In the genomic region with DNA sequence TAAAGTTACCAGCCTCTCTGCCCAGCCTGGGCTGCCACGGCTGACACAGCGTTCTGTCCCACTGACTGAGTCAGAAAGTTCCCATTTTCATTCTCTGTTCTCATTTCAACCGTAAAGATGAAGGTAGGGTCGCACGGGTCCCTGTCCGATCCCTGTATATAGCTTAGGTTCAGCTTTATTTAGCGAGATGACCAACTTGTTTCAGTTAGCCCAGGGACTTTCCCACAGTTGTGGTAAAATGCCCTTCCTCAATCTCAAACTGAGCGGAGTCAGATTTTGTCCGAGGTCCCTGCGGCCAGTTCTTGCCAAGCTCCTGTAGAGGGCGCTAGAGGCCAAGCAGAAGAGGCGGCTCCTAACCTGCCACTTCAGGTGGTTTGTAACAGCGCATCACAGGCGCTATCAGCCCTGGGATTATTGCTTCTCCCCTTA, we compare ENCODE assay signal across 9 mouse cellular contexts. TPM values are rescaled to one million over a fixed set of nuclear protein-coding genes. Genes with fewer than 3 reads are reported as not detected.
DNase-seq lines count a peak whose midpoint lies in the region; ATAC-seq and TF ChIP-seq lines count a peak whose summit lies in the region.
"Had no signal": no experiment of that assay in that cellular context is flagged by ENCODE, and none has a peak within 500 bp of the region (broad histone marks: within the 10 kb centered on the region; RNA-seq: fewer than 3 reads in every experiment).

No protein-coding gene starts in this region.

- intact Hi-C loops in left cerebral cortex, adult 2 months (cut with DNase I): loop anchor here (2.0 to 5.0 kb wide), 3 partner anchors 103 to 173 kb away; no protein-coding TSS in a partner anchor
- intact Hi-C loops in heart, postnatal 10 days (cut with DNase I): loop anchor here (1.0 kb wide), 1 partner anchor 104 kb away; no protein-coding TSS in a partner anchor

- peak; percentile 80 for TF ChIP-seq CTCF in left cerebral cortex, adult 2 months (IDR thresholded peaks at IDR 0.05)
- TF ChIP-seq CTCF in Patski (IDR thresholded peaks at IDR 0.05): peak; percentile 85

- no peak overlapping the region for H3K4me3 ChIP-seq in left cerebral cortex, adult 2 months

- ATAC-seq in Patski: peak; percentile 71

- POLR2A ChIA-PET in Patski (lab: Charles Lee): no interaction called here

- in situ Hi-C loops in Patski (cut with MboI; ENCODE audit: low pct_unique_long_range_greater_than_20kb): no loop called here

- H3K27ac ChIP-seq in left cerebral cortex, adult 2 months: no peak overlapping the region

- peak; percentile 50 to 53 for DNase-seq in left cerebral cortex, adult 2 months (ENCODE audit: extremely low spot score in 1 of 2, low spot score in 2 of 2)
- DNase-seq in left cerebral cortex, adult 11 months (ENCODE audit: low spot score): no peak
- DNase-seq in Patski (ENCODE audit: low read depth, low spot score): no peak
- peak; percentile 58 for DNase-seq in cerebellum, adult 9-10 months
- peak; percentile 68 to 80 for DNase-seq in heart, postnatal 10 days
- DNase-seq in lung, adult 18-20 months: peak; percentile 50 to 55
- DNase-seq in right cerebral cortex, postnatal 14 days: peak; percentile 47
- peak; percentile 15 for DNase-seq in yolk sac, embryonic 10.5 days (ENCODE audit: low spot score)

- H3K27me3 ChIP-seq in Patski: peaks cover 45% of the 10 kb centered on the region

- CTCF ChIA-PET in Patski (lab: Charles Lee): interaction anchor here (1.5 to 2.1 kb wide), 2 partner anchors 104 to 106 kb away, joined by 5 to 8 read pairs; no protein-coding TSS in a partner anchor

RNA-seq across cellular contexts. Expression of gene Ccr7, which starts 34.3 kb away (rescaled TPM):
- total RNA-seq in left cerebral cortex, adult 2 months (2021): not detected
- 0.12 TPM for polyA plus RNA-seq in Patski (2021)
- under 1 TPM; 0.42 to 0.62 TPM for total RNA-seq in heart, postnatal 10 days (2021)
- polyA plus RNA-seq: neural tube, embryonic 14.5 days had no signal

RNA-seq across cellular contexts. Expression of gene Smarce1, which starts 41.6 kb away (rescaled TPM):
- total RNA-seq in left cerebral cortex, adult 2 months (2021): 10 to 100 TPM; 60.1 to 61.1 TPM
- 135 TPM for polyA plus RNA-seq in Patski (2021)
- total RNA-seq in heart, postnatal 10 days (2021): 10 to 100 TPM; 68.3 to 76.9 TPM

RNA-seq across cellular contexts. Expression of gene Krt222, which starts 54.7 kb away (rescaled TPM):
- 10 to 100 TPM; 31.1 to 32.0 TPM for total RNA-seq in left cerebral cortex, adult 2 months (2021)
- 0.14 TPM for polyA plus RNA-seq in Patski (2021)
- 10 to 100 TPM; 12.6 to 18.9 TPM for total RNA-seq in heart, postnatal 10 days (2021)

Comparison
In these comparisons a context has a peak if more than half of its experiments do, and no peak if none do; other contexts are left out.
1. DNase-seq: peak in left cerebral cortex, adult 2 months (2 of 2), cerebellum, adult 9-10 months (single experiment), heart, postnatal 10 days (2 of 2), lung, adult 18-20 months (2 of 2), right cerebral cortex, postnatal 14 days (single experiment) and yolk sac, embryonic 10.5 days (single experiment); none in left cerebral cortex, adult 11 months (single experiment) and Patski (single experiment).